Mouse (Mus musculus) thymus, adult 2 months (tissue): ENCODE measurements around the gene Ppp4r1.

Experiments
- CTCF ChIP-seq: fragments of 200-500 bp; IDR thresholded peaks from 2 replicates; pipeline ENCODE4 v1.5.1; 2012; ENCODE audit warnings: mild to moderate bottlenecking, control low read depth, low read length, moderate library complexity, borderline replicate concordance; ENCODE audit not compliant: control insufficient read depth, poor library complexity, insufficient read depth; ENCODE audit errors: extremely low read depth
- POLR2A ChIP-seq: fragments of 200-500 bp; IDR thresholded peaks from 2 replicates; pipeline ENCODE4 v1.6.1; 2012; ENCODE audit warnings: mild to moderate bottlenecking, low read length, control low read depth, moderate library complexity; ENCODE audit not compliant: control insufficient read depth, poor library complexity, insufficient read depth; ENCODE audit errors: extremely low read depth

DNA sequence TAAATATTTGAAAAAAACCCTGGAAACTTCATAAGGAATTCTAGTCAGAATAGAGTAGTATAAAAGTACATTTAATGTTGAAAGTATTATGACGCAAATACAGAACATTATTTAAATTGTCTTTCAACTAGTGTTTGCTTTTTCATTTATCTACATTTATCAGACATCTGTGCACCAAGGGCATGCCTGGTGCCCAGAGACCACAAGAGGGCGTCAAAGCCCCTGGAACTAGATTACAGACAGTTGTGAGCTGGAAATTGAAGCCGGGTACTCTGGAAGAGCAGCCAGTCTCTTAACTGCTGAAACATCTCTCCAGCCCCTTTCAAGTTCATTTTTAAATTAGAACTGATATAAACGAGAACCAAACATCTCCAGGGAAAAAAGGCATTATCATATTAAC is 80.2 kb downstream of the Ppp4r1 start:
- TF ChIP-seq CTCF (no peak), POLR2A (no peak)
